Mouse (Mus musculus): ENCODE data around the gene Lrmda.

The Lrmda gene

DNA sequence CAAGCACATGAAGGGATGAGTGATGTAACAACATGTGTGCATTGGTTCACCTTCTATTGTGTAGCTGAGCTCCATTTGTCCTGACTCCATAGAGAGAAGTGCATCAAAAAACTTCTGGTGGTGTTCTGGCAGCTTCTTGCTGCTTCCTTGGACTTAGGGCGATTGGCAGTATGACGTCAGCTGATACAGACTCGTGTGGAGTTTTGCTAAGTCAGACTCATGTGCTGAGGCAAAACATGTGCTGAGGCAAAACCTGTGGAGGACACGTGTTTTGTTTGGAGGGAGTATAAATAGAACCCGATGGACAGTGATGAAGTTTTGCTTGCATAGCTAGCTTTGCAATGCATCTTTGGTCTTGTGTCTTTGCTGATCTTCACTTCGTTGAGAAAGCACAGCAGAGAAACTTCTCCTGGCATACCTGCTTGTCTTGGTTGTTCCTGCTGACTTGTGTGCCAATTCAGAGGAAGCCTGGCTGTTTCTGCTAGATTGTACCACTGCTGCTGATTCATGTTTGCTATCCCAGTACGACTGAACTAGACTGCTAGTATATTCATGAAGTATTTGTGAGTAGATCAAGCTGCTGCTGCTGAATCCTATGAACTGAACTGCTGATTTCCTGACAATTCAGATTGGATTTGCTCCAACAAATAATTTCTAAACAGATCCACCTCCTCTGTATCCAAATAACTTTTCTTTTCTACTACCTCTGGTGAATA lies 208.9 kb downstream of the Lrmda start:
- DNase-seq (ENCODE audit: low read depth, low spot score): no peak

DNA sequence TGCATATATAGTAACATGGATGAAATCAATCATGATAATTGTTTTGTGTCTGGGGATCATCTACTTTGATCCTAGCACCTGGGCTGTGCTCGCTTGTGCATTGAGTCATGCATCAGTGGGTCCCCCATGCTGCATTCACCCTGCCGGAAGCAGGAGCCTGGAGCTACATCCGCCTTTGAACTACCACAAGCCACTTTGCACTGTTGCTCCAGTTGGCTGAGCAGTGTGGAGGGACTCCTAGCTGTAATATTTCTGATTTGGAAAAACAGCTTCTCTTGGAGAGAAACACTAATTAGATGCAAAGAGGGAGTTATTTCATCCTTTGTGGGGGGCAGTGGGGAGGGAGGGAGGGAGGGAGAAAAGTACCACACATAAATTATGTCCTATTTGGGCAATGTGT lies 220.8 kb downstream of the Lrmda start:
- DNase-seq (ENCODE audit: low read depth, low spot score): no peak

DNA sequence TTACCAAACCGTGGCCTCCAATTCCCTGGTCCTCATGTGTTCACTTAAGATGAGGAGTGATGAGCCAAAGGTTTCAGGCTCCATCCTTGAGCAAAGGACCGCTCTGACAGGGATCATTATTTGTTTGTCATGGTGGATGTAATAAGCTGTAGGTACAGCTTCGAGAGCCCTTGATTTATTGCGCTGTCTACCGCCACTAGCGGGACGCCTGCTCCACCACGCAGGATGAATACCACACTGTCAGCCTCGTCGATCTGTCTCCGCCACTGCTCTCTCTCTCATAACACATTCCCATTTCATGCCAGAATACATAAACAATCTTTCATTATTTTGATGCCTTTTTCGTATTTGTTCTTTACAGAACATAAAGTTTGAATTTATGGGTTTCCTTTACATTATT lies 235.9 kb downstream of the Lrmda start:
- DNase-seq (ENCODE audit: low read depth, low spot score): no peak

DNA sequence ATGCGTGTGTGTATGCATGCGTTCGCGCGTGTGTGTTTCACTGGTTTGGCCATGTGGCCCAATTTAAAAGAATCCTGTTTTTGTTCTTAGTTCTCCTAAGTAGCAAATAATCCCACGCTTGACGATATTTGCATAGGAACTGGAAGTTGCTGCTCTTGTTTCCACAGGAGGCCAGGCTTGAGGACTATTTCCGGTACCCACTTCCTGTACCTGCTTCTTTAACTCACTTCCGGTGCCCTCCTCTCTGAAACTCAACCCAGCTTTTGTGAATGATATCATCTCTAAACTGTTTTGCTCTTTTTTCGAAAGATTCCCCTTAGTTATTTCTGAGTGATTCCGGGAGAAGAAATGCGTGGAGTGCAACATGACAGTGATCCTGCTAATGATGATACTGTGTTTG lies 236.8 kb downstream of the Lrmda start:
- no peak for DNase-seq (ENCODE audit: low read depth, low spot score)

DNA sequence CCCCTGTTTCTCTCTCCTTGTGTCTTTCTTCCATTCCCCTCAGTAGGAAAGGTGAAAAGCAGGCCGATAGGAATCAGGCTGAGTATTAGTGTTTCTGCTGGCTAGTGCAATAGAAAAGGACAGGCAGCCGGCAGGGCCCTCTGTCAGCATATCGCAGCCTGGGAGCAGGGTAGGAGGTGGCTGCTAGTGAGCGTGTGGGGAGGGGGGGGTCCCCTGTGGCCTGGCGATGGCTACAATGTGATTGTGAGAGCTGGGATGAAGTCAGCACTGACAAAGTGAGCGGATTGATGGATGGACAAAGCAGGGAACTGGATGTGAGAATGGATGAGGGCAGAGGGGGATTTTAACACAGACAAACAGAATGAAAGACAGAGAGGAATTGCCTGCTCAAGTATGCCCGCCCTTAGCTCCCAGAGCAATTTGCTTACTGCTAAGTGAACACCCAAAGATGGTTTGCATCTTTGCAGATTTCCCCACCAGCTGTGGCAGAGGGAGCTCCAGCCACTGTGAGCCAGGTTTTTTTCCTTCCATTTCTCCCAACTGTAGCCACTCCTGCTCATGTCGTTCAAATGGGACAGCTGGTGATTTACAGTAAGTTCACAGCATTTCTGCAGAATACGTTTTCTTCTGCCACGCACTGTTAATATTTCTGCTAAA lies 240.0 kb downstream of the Lrmda start:
- no peak for DNase-seq (ENCODE audit: low read depth, low spot score)

DNA sequence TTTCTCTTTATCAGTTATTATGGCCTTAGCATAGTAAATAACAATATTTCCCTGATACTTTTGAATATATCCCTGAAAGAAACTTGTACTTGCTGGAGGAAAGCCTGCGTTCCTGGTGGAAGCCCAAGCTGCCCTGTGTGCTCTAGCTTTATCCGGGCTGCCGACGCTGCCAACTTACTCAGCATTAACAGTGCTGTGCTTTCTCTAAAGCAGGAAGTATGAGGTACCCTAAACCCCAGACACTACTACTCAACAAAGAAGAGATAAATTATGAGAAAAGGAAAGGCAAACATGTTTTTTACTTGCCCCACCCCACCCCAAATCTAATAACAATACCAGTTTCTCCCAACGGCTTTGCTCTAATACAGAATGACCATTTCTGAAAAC lies 240.5 kb downstream of the Lrmda start:
- no peak for DNase-seq (ENCODE audit: low read depth, low spot score)

DNA sequence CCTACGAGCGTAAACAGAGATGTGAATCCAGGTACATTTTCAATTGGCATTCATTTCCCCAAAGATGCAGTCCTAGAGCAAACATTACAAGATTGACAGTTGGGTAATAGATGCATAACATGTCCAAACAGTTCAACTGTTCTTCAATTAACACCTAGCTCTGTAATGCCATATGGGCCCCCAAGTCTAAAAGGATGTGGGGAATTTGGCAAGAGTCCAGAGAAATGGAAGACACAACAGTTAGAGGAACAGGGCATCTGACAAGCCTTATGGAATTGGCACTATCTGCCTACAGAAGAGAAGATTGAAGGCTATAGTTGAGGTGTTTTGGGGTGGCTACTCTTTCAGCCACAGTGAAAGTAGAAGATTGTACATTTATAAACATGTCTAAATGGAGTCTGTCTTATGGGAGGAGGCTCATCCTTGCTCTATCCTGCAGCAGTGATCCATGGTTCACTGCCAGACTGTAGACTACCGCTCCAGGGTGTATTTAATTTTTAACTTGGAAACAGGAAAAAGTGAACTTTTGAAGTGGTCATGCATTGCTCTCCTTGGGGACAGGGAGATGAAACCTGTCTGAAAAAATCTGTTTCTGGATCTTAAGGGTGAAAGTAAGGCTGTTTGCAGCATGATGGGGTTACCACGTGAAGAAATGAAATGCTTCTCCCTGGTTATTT lies 245.9 kb downstream of the Lrmda start:
- no peak for DNase-seq (ENCODE audit: low read depth, low spot score)

DNA sequence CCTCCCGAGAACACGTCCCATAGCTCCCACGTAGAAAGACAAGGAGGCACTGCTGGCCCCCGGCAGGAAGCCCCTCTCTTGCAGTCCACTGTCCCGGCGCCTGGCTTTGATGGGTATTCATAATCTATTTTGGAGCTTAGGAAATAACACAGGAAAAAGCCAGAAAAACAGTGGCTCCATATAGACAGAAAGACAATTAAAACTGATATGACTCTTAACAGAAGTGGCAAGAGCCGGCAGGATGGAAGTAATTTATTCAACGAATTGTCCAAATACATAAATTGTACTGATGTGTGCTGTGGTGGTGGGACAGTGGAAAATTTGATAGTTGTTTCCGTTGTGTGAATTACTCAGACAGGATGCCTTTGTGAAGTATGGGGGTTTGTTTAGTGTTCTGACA lies 250.3 kb downstream of the Lrmda start:
- no peak for DNase-seq (ENCODE audit: low read depth, low spot score)

DNA sequence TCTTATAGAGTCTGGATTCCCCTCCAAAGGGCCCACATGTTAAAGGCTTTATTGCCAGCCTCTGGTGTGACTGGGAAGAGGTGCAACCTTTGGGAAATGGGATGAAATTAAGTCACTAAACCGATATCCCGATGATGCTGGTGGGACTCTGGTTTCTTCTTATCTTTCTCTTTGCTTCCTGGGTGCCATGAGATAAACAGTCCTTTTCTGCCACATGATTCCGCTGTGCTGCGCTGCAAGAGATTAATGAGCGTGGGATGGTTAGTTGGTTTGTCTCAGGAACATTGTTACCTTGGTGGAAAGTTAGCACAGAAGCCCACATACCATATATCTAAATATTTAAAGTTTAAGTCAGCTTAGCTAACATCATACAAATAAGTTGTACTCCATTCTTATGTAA lies 258.5 kb downstream of the Lrmda start:
- no peak for DNase-seq (ENCODE audit: low read depth, low spot score)

DNA sequence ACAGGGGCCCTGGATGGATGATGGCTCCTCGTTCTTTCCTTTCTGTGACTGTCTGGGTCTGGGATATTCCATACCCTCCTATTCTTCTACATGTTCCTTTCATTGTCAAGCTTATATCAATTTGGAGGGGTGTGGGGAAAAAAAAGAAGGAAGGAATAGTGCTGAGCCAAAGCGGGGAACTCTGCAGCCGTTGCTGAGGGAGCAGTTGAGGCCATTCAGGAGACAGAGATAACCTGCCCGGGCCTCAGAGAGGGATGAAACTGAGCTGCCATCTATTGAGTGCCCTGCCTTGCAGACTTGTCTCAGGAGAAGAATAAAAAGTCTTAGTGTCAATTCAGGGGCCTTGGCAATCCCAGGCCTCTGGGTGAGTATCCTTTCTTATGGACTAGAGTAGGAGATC lies 260.1 kb downstream of the Lrmda start:
- DNase-seq (ENCODE audit: low read depth, low spot score): no peak

DNA sequence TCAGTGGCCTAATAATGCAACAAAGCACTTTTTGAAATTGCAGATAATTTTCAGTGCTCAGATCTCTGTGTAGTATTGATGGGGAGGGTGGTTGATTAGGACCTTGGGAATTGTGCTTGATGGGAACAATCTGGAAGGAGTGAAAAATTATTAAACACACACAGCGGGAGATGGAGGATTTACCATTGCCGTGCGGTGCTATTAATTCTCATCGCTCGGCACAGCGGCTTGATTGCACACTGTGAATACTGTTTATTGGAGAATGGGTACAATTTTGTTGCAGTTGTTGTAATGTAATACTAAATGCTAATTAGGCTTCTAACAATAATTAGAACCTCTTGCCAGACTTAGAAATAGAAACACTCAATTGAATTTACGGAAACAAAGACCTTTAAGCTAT lies 262.1 kb downstream of the Lrmda start:
- DNase-seq (ENCODE audit: low read depth, low spot score): no peak

DNA sequence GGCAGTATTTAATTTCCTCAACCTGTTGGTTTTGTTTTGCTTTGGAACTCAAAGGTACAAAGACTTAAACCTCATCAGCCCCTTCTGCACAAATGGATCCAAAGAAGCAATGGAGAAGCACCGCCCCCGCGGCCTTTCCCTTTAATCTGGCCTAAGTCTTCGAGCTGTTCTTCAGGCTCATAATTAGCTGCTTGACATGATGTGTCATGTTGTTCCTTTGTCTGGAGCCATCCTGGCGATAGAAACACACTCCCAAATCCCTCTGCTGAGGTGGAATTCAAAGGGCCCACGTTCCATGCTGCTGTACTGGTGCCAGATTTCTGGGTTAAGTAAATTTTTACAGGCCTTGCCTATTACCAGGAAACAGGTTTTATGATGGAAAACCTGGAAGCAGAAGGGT lies 263.3 kb downstream of the Lrmda start:
- DNase-seq (ENCODE audit: low read depth, low spot score): no peak

DNA sequence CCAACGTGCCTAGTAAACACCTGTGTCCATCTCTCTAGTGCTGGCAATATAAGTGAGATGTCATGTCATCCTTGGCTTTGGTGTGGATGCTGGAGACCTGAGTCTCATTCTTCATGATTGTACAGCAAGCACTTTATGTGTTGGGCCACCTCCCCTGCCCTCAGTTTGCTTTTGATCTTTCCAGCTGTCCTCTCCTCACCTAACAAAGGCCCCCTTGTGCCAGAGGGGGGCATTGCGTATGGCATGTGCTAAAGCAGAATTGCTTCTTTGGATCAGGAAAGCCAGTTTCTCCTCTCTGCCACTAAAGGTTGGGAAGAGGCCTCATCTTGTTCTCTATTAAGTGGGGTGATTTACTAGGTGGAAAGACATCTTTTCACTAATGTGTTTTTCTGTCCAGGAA lies 264.2 kb downstream of the Lrmda start:
- DNase-seq (ENCODE audit: low read depth, low spot score): peak; percentile 4

DNA sequence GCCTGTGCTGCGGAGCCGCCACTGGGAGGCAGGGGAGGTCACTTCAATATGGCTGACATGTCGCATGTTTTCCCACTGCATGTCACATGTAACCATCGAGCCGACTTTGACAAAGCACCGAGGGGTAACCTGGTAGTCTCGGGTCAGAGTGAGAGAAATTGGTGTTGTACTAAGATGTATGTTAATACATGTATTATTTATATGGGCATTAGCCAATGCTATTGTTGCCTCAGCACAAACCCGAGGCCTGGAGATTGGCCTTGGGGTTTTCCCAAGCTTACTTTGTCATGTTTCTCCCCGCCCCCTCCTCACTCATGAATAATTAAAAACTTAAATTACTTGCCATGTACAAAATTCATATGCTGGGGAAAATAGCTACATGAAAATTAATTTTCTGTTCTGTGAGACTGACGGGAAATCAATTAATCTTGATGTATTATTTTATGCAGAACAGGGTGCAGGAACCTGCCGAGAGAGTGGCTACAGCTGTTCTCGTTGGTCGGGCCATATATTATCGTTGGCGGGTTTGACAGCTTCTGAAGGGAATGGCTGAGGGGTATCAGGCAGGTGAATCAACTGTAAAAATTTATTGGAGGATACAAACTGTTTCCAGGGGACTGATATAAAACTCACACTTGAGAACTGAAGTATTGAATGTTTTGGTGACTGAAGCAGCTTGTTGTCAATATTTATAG lies 265.5 kb downstream of the Lrmda start:
- no peak for DNase-seq (ENCODE audit: low read depth, low spot score)

DNA sequence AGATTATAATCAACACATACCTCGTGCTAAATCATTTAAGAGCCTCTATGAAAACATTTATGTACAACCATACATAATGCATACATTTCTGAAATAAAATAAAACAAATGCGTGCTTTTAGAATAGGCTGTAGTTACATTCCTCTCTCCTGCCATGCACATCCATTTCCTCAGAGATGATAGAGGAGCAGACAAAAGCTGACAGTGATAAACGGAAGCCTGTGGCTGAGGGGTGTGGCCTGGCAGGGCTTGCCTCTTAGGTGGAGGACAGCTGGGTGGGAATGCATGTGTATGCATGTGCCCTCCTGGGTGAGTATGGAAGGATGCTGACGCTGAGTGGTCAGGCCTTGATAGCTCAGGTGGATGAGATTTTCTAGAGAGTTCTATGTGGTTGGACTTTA lies 266.3 kb downstream of the Lrmda start:
- no peak for DNase-seq (ENCODE audit: low read depth, low spot score)

DNA sequence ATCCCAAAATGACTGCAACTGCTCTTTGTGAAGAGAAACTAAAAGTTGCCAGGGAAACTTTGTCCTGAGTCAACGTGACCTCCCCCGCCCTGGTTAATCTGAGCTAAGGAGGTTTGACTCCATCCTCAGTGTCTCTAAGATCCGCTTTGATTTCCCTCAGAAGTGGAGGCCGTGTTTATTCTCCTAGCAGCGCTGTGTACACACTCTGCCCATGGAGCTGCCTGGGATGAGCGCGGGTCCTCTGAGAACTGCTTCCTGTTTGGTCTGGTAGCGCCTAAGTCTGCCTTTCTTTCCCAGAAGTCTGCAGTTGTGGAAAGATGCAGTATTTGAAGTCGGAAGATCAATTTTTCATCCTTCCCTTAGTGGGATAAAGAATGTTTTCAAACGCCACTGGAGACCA lies 268.7 kb downstream of the Lrmda start:
- no peak for DNase-seq (ENCODE audit: low read depth, low spot score)

DNA sequence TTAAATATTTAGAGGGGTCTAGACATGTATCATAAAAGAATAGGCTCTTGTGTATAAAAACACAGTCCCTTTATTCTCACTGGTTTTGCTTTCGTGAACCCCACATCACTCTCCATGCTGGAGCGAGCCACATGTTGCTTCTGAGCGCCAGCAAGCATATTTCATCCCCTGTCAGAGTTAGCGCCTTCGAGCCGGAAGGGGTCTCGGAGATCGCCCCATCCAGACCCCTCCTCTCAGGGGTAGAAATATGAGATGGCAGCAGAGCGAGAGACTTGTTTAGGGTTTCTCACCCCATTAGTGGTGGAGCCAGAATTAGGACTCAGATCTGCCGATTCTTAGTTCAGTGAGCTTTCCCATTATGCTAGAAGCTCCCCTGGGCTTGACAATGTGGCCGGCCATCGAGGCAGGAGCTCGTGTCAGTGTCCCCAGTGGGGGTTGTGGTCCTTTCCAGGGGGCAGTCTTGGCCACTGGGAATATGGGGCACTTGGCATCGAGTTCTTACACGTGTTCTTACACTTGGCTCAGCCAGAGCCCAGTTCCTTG lies 269.9 kb downstream of the Lrmda start:
- no peak for DNase-seq (ENCODE audit: low read depth, low spot score)

DNA sequence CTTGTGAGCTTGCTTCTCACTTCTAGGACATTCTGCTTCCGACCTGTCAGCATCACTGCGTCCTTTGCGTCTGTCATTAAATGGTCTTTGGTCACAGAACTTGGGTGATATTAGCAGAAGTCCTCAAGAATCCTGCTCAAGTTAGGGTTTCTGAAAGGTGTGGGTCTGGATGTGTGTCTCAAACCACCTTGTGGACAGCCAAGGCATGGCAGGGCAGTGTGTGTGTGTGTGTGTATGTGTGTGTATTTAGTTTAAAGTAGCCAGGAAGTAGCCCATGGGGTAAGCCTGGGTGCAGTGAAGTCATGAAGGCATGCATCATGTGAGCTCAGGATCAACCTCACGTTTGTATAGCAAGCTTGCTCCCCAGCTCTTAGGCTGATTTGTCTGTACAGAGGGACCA lies 274.9 kb downstream of the Lrmda start:
- peak; percentile 3 for DNase-seq (ENCODE audit: low read depth, low spot score)

DNA sequence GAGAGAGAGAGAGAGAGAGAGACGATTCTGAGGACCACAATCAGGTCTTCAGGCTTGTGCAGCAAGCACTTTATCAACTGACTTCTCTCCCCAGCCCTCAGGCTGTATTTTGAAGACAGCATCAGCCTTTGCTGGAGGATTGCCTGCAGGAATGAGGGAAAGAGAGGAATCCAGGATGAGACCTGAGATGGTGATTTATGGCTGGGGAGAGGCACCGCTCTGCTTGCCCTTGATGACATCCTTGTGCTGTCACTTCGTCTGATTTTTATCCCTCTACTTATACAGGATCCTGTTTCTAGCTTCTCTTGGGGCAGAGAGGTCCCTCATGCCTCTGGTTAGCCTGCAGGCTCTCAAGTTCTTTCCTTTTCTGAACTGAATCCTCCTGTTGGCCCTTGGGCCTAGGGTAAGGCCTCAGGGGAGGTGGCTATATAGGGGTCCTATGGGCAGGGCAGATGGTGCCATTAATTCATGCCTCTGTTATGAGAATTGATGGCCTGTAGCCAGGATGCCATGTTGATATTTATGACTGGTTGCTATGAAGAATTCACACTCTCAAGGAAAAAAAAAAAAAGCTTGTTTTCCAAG lies 277.2 kb downstream of the Lrmda start:
- DNase-seq (ENCODE audit: low read depth, low spot score): peak; percentile 2

DNA sequence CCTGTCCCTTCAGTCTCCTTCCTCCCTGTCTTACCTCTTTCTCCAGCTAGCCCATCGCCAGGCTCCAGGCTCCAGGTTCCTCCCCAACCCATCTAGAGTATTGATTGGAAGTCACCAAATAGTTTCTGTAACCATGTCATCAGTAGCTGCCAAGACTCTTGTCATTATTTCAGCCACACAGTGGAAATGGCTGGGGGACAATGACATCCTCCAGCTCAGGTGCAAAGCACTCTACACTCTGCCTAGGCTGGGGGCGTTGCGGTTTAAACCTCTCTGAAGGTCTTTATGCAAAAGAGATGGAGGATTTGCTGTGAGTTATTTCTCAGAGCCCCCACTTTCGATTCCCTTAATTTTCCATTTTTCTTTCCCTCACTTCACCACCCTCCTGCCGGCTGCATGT lies 287.2 kb downstream of the Lrmda start:
- DNase-seq (ENCODE audit: low read depth, low spot score): no peak

DNA sequence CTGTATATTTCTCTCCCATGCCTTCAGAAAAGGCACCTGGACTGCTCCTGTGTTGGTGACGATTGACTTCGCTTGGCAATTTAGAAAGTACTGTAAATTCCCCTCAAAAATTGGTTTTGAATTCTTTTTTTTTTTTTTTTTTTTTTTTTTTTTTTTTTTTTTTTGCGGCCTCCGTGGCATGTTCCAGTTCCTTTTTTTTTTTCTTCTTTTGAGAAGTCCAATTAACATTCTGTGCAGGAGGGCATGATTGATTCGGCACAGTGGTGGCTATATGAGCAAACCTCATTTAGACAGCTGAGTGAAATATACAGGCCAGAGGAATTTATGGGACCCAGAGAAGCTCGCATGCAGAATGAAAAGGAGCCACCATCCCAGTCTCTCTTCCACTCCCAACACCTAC lies 288.5 kb downstream of the Lrmda start:
- DNase-seq (ENCODE audit: low read depth, low spot score): no peak

DNA sequence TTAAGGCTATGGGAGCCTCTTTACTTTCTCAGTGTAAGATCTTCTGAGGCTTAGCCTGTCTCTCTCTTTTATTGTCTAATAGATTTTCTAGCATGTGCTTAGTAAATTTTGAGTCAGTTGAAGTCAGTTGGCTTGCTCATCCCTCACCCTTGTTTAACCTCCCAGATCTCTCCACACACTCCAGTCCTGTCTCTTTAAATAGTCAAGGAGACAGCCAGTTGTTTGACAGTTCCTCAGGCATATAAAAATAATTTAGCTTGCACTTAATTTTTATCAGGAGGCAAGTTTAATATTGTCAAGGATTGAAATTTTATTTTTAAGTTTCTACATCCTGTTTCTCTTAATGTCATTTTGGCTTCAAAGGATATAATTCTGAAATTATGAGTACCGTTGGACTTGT lies 303.5 kb downstream of the Lrmda start:
- DNase-seq (ENCODE audit: low read depth, low spot score): no peak

Data from 3T3-L1 (cell line).